Mouse (Mus musculus) hindbrain, embryonic 10.5 days (tissue): ENCODE measurements around the gene Slc25a10. TPM values are rescaled to one million over a fixed set of nuclear protein-coding genes. Genes with fewer than 3 reads are reported as not detected.

ENCODE experiments used
- DNase-seq: peaks from one replicate; pipeline ENCODE4 v3.0.0-alpha.2; 2017; ENCODE audit warnings: low spot score
- H3K27ac ChIP-seq: fragments of 300-500 bp; sonication (generic); 2 replicates; pipeline ENCODE4 v1.5.1; 2016; ENCODE audit warnings: mild to moderate bottlenecking, moderate library complexity
- H3K27me3 ChIP-seq: fragments of 300-500 bp; sonication (generic); 2 replicates; pipeline ENCODE4 v1.6.1; 2016; ENCODE audit warnings: mild to moderate bottlenecking; ENCODE audit not compliant: poor library complexity, insufficient read depth, severe bottlenecking
- H3K36me3 ChIP-seq: fragments of 300-500 bp; sonication (generic); 2 replicates; pipeline ENCODE4 v1.6.1; 2016; ENCODE audit warnings: mild to moderate bottlenecking, moderate library complexity
- H3K4me1 ChIP-seq: fragments of 300-500 bp; sonication (generic); replicated peaks from 2 replicates; pipeline ENCODE4 v1.6.1; 2016; ENCODE audit warnings: mild to moderate bottlenecking
- H3K4me3 ChIP-seq: fragments of 300-500 bp; sonication (generic); 2 replicates; pipeline ENCODE4 v1.5.1; 2016; ENCODE audit warnings: mild to moderate bottlenecking, moderate library complexity
- H3K9me3 ChIP-seq: fragments of 300-500 bp; sonication (generic); 2 replicates; pipeline ENCODE4 v1.6.1; 2016; ENCODE audit warnings: mild to moderate bottlenecking, moderate library complexity
- WGBS: fragments of 180-500 bp; shearing (Covaris S2); methylation state at CpG from one replicate; pipeline ENCODE4 v1.1.7; 2016; 5-methylcytosine and 5-hydroxymethylcytosine counted together
- polyA plus RNA-seq: library from polyadenylated mRNA; unstranded; fragments of >200 nt; fragmentation: Nextera tagmentation; extraction: Ambion mirVana; gene quantifications from 2 replicates; pipeline ENCODE4 v1.2.1, GENCODE M21; 2016

The Slc25a10 gene
- 50.6 and 53.3 TPM in 2 replicates for polyA plus RNA-seq

- peak within 1 kb of the TSS; percentile 96 for H3K4me3 ChIP-seq
- WGBS: 0% methylated on average over 35 of the region's 35 CpGs
- peaks cover 50% of the 10 kb centered on the region for H3K4me1 ChIP-seq
- H3K27ac ChIP-seq: peak within 1 kb of the TSS; percentile 94
- DNase-seq: peak; percentile 89
- H3K27me3 ChIP-seq: no peaks in the 10 kb centered on the region
- H3K9me3 ChIP-seq: no peaks in the 10 kb centered on the region
- peaks cover 65% of the 10 kb centered on the region for H3K36me3 ChIP-seq
Measured at GRCm38 (mm10) chr11:120491317-120492023, at the start of gene Slc25a10. Gene Slc25a10 (plus strand): TSS chr11:120491840.

GRCm38 (mm10) chr11:120442344-120442743, 49.3 kb upstream of the Slc25a10 start, which contains the start of gene Tspan10:
Gene Tspan10 (plus strand): TSS chr11:120442644.
- DNase-seq: no peak
- Histone ChIP-seq H3K27ac (no peak within 1 kb of the TSS), H3K4me3 (no peak within 1 kb of the TSS), H3K36me3 (no peaks in the 10 kb centered on the region), H3K27me3 (no peaks in the 10 kb centered on the region), H3K9me3 (no peaks in the 10 kb centered on the region), H3K4me1 (no peaks in the 10 kb centered on the region; the same call in 1 of the 2 replicates)
- WGBS: 90% methylated on average over 3 of the region's 3 CpGs

- Histone ChIP-seq H3K27ac (no peak overlapping the region), H3K9me3 (no peaks in the 10 kb centered on the region), H3K36me3 (no peaks in the 10 kb centered on the region), H3K27me3 (no peaks in the 10 kb centered on the region), H3K4me3 (no peak overlapping the region), H3K4me1 (peaks cover 2% of the 10 kb centered on the region; the same call in 1 of the 2 replicates)
- 89% methylated on average over 3 of the region's 3 CpGs for whole genome bisulfite sequencing
- DNase-seq: no peak
Measured at GRCm38 (mm10) chr11:120442765-120443280, 48.8 kb upstream of the Slc25a10 start.

GRCm38 (mm10) chr11:120444106-120444505, 47.5 kb upstream of the Slc25a10 start:
- Histone ChIP-seq H3K27me3 (no peaks in the 10 kb centered on the region), H3K27ac (no peak overlapping the region), H3K4me3 (no peak overlapping the region), H3K36me3 (no peaks in the 10 kb centered on the region), H3K4me1 (peaks cover 11% of the 10 kb centered on the region; the same call in 1 of the 2 replicates), H3K9me3 (no peaks in the 10 kb centered on the region)
- 75% methylated on average over 6 of the region's 6 CpGs for WGBS
- DNase-seq: no peak

- Histone ChIP-seq H3K4me1 (peaks cover 11% of the 10 kb centered on the region; the same call in 1 of the 2 replicates), H3K36me3 (no peaks in the 10 kb centered on the region), H3K9me3 (no peaks in the 10 kb centered on the region), H3K4me3 (no peak overlapping the region), H3K27me3 (no peaks in the 10 kb centered on the region), H3K27ac (no peak overlapping the region)
- no peak for DNase-seq
- 82% methylated on average over 3 of the region's 3 CpGs for WGBS
Measured at GRCm38 (mm10) chr11:120445475-120445874, 46.2 kb upstream of the Slc25a10 start.

- Histone ChIP-seq H3K9me3 (no peaks in the 10 kb centered on the region), H3K36me3 (no peaks in the 10 kb centered on the region), H3K27me3 (no peaks in the 10 kb centered on the region), H3K4me3 (no peak overlapping the region), H3K4me1 (peaks cover 11% of the 10 kb centered on the region), H3K27ac (no peak overlapping the region)
- DNase-seq: no peak
- WGBS: 79% methylated on average over 7 of the region's 7 CpGs
Measured at GRCm38 (mm10) chr11:120447179-120447578, 44.5 kb upstream of the Slc25a10 start.

- 68% methylated on average over 3 of the region's 3 CpGs for WGBS
- Histone ChIP-seq H3K4me1 (peaks cover 18% of the 10 kb centered on the region), H3K4me3 (no peak overlapping the region), H3K27ac (no peak overlapping the region), H3K36me3 (peaks cover 10% of the 10 kb centered on the region; the same call in 1 of the 2 replicates), H3K9me3 (no peaks in the 10 kb centered on the region), H3K27me3 (no peaks in the 10 kb centered on the region)
- no peak for DNase-seq
Measured at GRCm38 (mm10) chr11:120452246-120452645, 39.4 kb upstream of the Slc25a10 start.

GRCm38 (mm10) chr11:120453306-120453705, 38.3 kb upstream of the Slc25a10 start, which contains the start of gene Pde6g:
Gene Pde6g (minus strand): TSS chr11:120453500.
- H3K27me3 ChIP-seq: no peaks in the 10 kb centered on the region
- H3K36me3 ChIP-seq: peaks cover 10% of the 10 kb centered on the region; the same call in 1 of the 2 replicates
- no peak within 1 kb of the TSS for H3K27ac ChIP-seq
- no peak for DNase-seq
- H3K9me3 ChIP-seq: no peaks in the 10 kb centered on the region
- 89% methylated on average over 4 of the region's 4 CpGs for WGBS
- H3K4me1 ChIP-seq: peaks cover 22% of the 10 kb centered on the region
- no peak within 1 kb of the TSS for H3K4me3 ChIP-seq

GRCm38 (mm10) chr11:120454965-120455364, 36.7 kb upstream of the Slc25a10 start:
- peaks cover 29% of the 10 kb centered on the region for H3K4me1 ChIP-seq
- no peak overlapping the region for H3K4me3 ChIP-seq
- H3K36me3 ChIP-seq: peaks cover 19% of the 10 kb centered on the region
- no peaks in the 10 kb centered on the region for H3K27me3 ChIP-seq
- H3K9me3 ChIP-seq: no peaks in the 10 kb centered on the region
- H3K27ac ChIP-seq: no peak overlapping the region
- no peak for DNase-seq
- 90% methylated on average over 4 of the region's 4 CpGs for WGBS

- Histone ChIP-seq H3K4me1 (peaks cover 29% of the 10 kb centered on the region), H3K27me3 (no peaks in the 10 kb centered on the region), H3K9me3 (no peaks in the 10 kb centered on the region), H3K36me3 (peaks cover 23% of the 10 kb centered on the region), H3K27ac (no peak overlapping the region), H3K4me3 (no peak overlapping the region)
- DNase-seq: no peak
- WGBS: 94% methylated on average over 7 of the region's 7 CpGs
Measured at GRCm38 (mm10) chr11:120455413-120455812, 36.2 kb upstream of the Slc25a10 start.

GRCm38 (mm10) chr11:120457370-120457769, 34.3 kb upstream of the Slc25a10 start:
- peaks cover 29% of the 10 kb centered on the region for H3K4me1 ChIP-seq
- H3K27me3 ChIP-seq: no peaks in the 10 kb centered on the region
- peaks cover 41% of the 10 kb centered on the region for H3K36me3 ChIP-seq
- 40% methylated on average over 14 of the region's 14 CpGs for WGBS
- H3K27ac ChIP-seq: peak overlapping the region; percentile 96
- H3K4me3 ChIP-seq: peak overlapping the region; percentile 88
- H3K9me3 ChIP-seq: no peaks in the 10 kb centered on the region
- DNase-seq: no peak

GRCm38 (mm10) chr11:120457772-120458751, 33.6 kb upstream of the Slc25a10 start, which contains the start of the genes Oxld1 and Ccdc137:
Gene Oxld1 (minus strand): TSS chr11:120458068.
Gene Ccdc137 (plus strand): TSS chr11:120458115.
- DNase-seq: peak; percentile 89
- 5% methylated on average over 62 of the region's 62 CpGs for WGBS
- Histone ChIP-seq H3K9me3 (no peaks in the 10 kb centered on the region), H3K27ac (peak within 1 kb of the TSS; percentile 96), H3K36me3 (peaks cover 48% of the 10 kb centered on the region), H3K4me3 (peak within 1 kb of the TSS; percentile 88), H3K4me1 (peaks cover 29% of the 10 kb centered on the region), H3K27me3 (no peaks in the 10 kb centered on the region)
